In the genomic region with DNA sequence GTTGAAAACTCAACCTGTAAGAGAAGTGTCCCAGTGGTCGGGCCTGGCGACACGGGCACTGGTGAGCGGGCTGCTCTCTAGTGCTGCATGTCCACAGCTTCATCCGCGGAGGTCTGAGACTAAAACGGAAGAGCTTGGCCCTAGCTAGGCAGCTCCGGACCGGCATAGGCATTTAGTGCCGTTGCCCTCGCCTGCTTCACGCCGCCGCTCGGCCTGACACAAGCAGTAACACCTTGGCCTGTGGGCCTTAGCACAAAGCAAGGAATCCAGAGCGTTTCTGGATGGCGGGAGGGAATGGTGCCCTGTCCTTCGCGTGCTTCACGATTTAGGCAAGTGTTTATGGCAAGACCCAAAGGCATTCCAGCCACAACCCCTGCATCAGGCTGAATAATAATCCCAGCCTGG, we compare ENCODE assay signal across 9 mouse cellular contexts. TPM values are rescaled to one million over a fixed set of nuclear protein-coding genes. Genes with fewer than 3 reads are reported as not detected.
A peak's percentile ranks its signal among the peaks of the same experiment; 100 is the strongest.
DNase-seq lines count a peak whose midpoint lies in the region; ATAC-seq and TF ChIP-seq lines count a peak whose summit lies in the region.
"Had no signal": no experiment of that assay in that cellular context is flagged by ENCODE, and none has a peak within 500 bp of the region (broad histone marks: within the 10 kb centered on the region; RNA-seq: fewer than 3 reads in every experiment).

No protein-coding gene starts in this region.

- TF ChIP-seq CTCF in thymus, adult 2 months (IDR thresholded peaks at IDR 0.05; ENCODE audit: borderline replicate concordance, control insufficient read depth, extremely low read depth, insufficient read depth, low read length, poor library complexity), result no peak

- no peak for TF ChIP-seq POLR2A in limb, embryonic 14.5 days (IDR thresholded peaks at IDR 0.05; ENCODE audit: borderline replicate concordance, extremely low read depth, insufficient read depth, insufficient read length)
- no peak for TF ChIP-seq POLR2A in thymus, adult 2 months (IDR thresholded peaks at IDR 0.05; ENCODE audit: control insufficient read depth, extremely low read depth, insufficient read depth, low read length, poor library complexity)

- H3K27ac ChIP-seq in limb, embryonic 14.5 days (replicated peaks; ENCODE audit: low read depth, low read length), result peak overlapping the region; percentile 41; the same call in 1 of the 2 replicates
- no peak overlapping the region for H3K27ac ChIP-seq in thymus, adult 2 months (ENCODE audit: control insufficient read depth, insufficient read depth, low read length)

- DNase-seq in right cerebral cortex, postnatal 4 days, result peak; percentile 15
- no peak for DNase-seq in right cerebral cortex, postnatal 14 days
- DNase-seq in forelimb bud, embryonic 11.5 days (ENCODE audit: low read depth, low spot score), result peak; percentile 52
- DNase-seq in limb, embryonic 14.5 days (ENCODE audit: low spot score), result no peak
- no peak for DNase-seq in thymus, adult 2 months
- no peak for DNase-seq in urinary bladder, postnatal 36 days (ENCODE audit: low spot score in 2 of 2)
- DNase-seq in cerebellum, postnatal 14 days, result no peak
- DNase-seq in frontal cortex, adult 2 months (ENCODE audit: extremely low spot score in 1 of 2, low spot score in 1 of 2), result no peak

- peaks cover 22% of the 10 kb centered on the region for H3K4me1 ChIP-seq in limb, embryonic 14.5 days (ENCODE audit: control insufficient read depth, insufficient read depth, low read length)
- H3K4me1 ChIP-seq in thymus, adult 2 months (replicated peaks; ENCODE audit: control insufficient read depth, insufficient read depth, low read length), result no peaks in the 10 kb centered on the region

- ATAC-seq in limb, embryonic 14.5 days (ENCODE audit: low FRiP score, low read depth), result 0 out of 2 replicates have a peak, but pooled peaks have one; percentile 10

- H3K4me2 ChIP-seq in limb, embryonic 14.5 days (replicated peaks; ENCODE audit: low read depth, low read length, severe bottlenecking), result peak overlapping the region; percentile 69

- H3K4me3 ChIP-seq in limb, embryonic 14.5 days (replicated peaks; ENCODE audit: low read length), result peak overlapping the region; percentile 34
- no peak overlapping the region for H3K4me3 ChIP-seq in thymus, adult 2 months (ENCODE audit: control insufficient read depth, insufficient read depth, low read length)

- no peaks in the 10 kb centered on the region for H3K9me3 ChIP-seq in limb, embryonic 14.5 days (ENCODE audit: control insufficient read depth, low read length)

- peaks cover 71% of the 10 kb centered on the region for H3K27me3 ChIP-seq in limb, embryonic 14.5 days (ENCODE audit: control insufficient read depth, insufficient read depth, low read length)
- H3K27me3 ChIP-seq in thymus, adult 2 months (ENCODE audit: control insufficient read depth, insufficient read depth, low read length), result no peaks in the 10 kb centered on the region

- no peaks in the 10 kb centered on the region for H3K36me3 ChIP-seq in limb, embryonic 14.5 days (ENCODE audit: control insufficient read depth, insufficient read depth, low read length)
- no peaks in the 10 kb centered on the region for H3K36me3 ChIP-seq in thymus, adult 2 months (ENCODE audit: control insufficient read depth, insufficient read depth, low read length)

- WGBS in limb, embryonic 14.5 days, result 5% methylated on average over 20 of the region's 20 CpGs
- 14% methylated on average over 20 of the region's 20 CpGs for WGBS in thymus, adult 2 months

- no peak overlapping the region for H3K9ac ChIP-seq in limb, embryonic 14.5 days (ENCODE audit: low read depth, low read length, severe bottlenecking)

RNA-seq across cellular contexts. Expression of gene Tbx18, which starts 9.2 kb away (rescaled TPM):
- polyA plus RNA-seq in limb, embryonic 14.5 days (2012; rRNA removed), result 30.8 and 37.8 TPM in 2 replicates
- polyA plus RNA-seq in limb, embryonic 14.5 days (2014; fragmentation: Nextera tagmentation; extraction: Ambion mirVana), result 15.6 and 19.7 TPM in 2 replicates
- polyA plus RNA-seq in thymus, adult 2 months (2012; rRNA removed), result 0.36 and 0.65 TPM in 2 replicates
- polyA plus RNA-seq in frontal cortex, adult 2 months (2012; rRNA removed), result 1.3 and 2.3 TPM in 2 replicates
- polyA plus RNA-seq: liver, adult 2 months had no signal

Comparison
In these comparisons a context has a peak if more than half of its experiments do, and no peak if none do; other contexts are left out.
1. DNase-seq: peak in right cerebral cortex, postnatal 4 days (single experiment) and forelimb bud, embryonic 11.5 days (single experiment); none in right cerebral cortex, postnatal 14 days (single experiment), limb, embryonic 14.5 days (single experiment), thymus, adult 2 months (single experiment), urinary bladder, postnatal 36 days (0 of 2), cerebellum, postnatal 14 days (0 of 2) and frontal cortex, adult 2 months (0 of 2).